Mouse (Mus musculus) small intestine, adult 2 months (tissue): ENCODE data around the gene Esyt3. TPM values are rescaled to one million over a fixed set of nuclear protein-coding genes. Genes with fewer than 3 reads are reported as not detected.

ENCODE experiments used
- H3K27ac ChIP-seq: fragments of 200-500 bp; 2 replicates; pipeline ENCODE4 v1.5.1; 2012; ENCODE audit warnings: low read depth, low read length, control low read depth, inconsistent platforms; ENCODE audit not compliant: insufficient read depth
- H3K27me3 ChIP-seq: fragments of 200-500 bp; 2 replicates; pipeline ENCODE4 v1.6.1; 2012; ENCODE audit warnings: mild to moderate bottlenecking, moderate library complexity, low read length, inconsistent platforms; ENCODE audit not compliant: control insufficient read depth, insufficient read depth
- H3K36me3 ChIP-seq: fragments of 200-500 bp; 2 replicates; pipeline ENCODE4 v1.6.1; 2012; ENCODE audit warnings: mild to moderate bottlenecking, low read length, control low read depth, inconsistent platforms; ENCODE audit not compliant: control insufficient read depth, insufficient read depth
- H3K4me1 ChIP-seq: fragments of 200-500 bp; 2 replicates; pipeline ENCODE4 v1.6.1; 2012; ENCODE audit warnings: low read length, inconsistent platforms, mixed read lengths; ENCODE audit not compliant: control insufficient read depth, insufficient read depth, insufficient read length
- H3K4me3 ChIP-seq: fragments of 200-500 bp; 2 replicates; pipeline ENCODE4 v1.5.1; 2012; ENCODE audit warnings: low read depth, mild to moderate bottlenecking, control low read depth, inconsistent platforms, low read length, moderate library complexity
- CTCF ChIP-seq: fragments of 200-500 bp; IDR thresholded peaks from 2 replicates; pipeline ENCODE4 v1.5.1; 2012; ENCODE audit warnings: low read depth, mild to moderate bottlenecking, control low read depth, inconsistent platforms, low read length, moderate library complexity, mixed read lengths; ENCODE audit not compliant: insufficient replicate concordance, insufficient read length; ENCODE audit errors: extremely low read depth
- POLR2A ChIP-seq: fragments of 200-500 bp; IDR thresholded peaks from 2 replicates; pipeline ENCODE4 v1.6.1; 2012; ENCODE audit warnings: low read depth, mild to moderate bottlenecking, control low read depth, inconsistent platforms, low read length, moderate library complexity
- WGBS: fragments of 180-500 bp; shearing (Covaris S2); methylation state at CpG from one replicate; pipeline ENCODE4 v1.1.7; 2018; 5-methylcytosine and 5-hydroxymethylcytosine counted together
- polyA plus RNA-seq: library from polyadenylated mRNA; depleted of rRNA; stranded (reverse); fragments of >200 nt; gene quantifications from 2 replicates; pipeline ENCODE4 v1.2.3, GENCODE M21; 2012

The Esyt3 gene
- polyA plus RNA-seq, 1 experiment: 0.23 TPM

GRCm38 (mm10) chr9:99376591-99377418 lies 18.4 kb upstream of the Esyt3 start:
- WGBS: 7% methylated on average over 14 of the region's 14 CpGs
- TF ChIP-seq POLR2A (no peak), CTCF (peak; percentile 92; the same call in 1 of the 2 replicates)

GRCm38 (mm10) chr9:99368431-99368830 lies 10.1 kb upstream of the Esyt3 start:
- TF ChIP-seq POLR2A (no peak), CTCF (no peak)
- Histone ChIP-seq H3K4me3 (no peak overlapping the region), H3K27me3 (peaks cover 2% of the 10 kb centered on the region; the same call in 1 of the 2 replicates), H3K4me1 (no peaks in the 10 kb centered on the region), H3K36me3 (no peaks in the 10 kb centered on the region), H3K27ac (no peak overlapping the region)
- 80% methylated on average over 7 of the region's 7 CpGs for WGBS

More at GRCm38 (mm10) chr9:99376591-99377418, 18.4 kb upstream of the Esyt3 start:
- Histone ChIP-seq H3K4me3 (no peak overlapping the region), H3K4me1 (no peaks in the 10 kb centered on the region), H3K36me3 (no peaks in the 10 kb centered on the region), H3K27ac (no peak overlapping the region), H3K27me3 (peaks cover 2% of the 10 kb centered on the region; the same call in 1 of the 2 replicates)

GRCm38 (mm10) chr9:99365906-99366305 lies 7.5 kb upstream of the Esyt3 start:
- TF ChIP-seq CTCF: no peak
- no peak for TF ChIP-seq POLR2A
- Histone ChIP-seq H3K4me3 (no peak overlapping the region), H3K27me3 (no peaks in the 10 kb centered on the region; the same call in 1 of the 2 replicates), H3K27ac (no peak overlapping the region), H3K4me1 (no peaks in the 10 kb centered on the region), H3K36me3 (no peaks in the 10 kb centered on the region)
- 36% methylated on average over 3 of the region's 3 CpGs for WGBS

GRCm38 (mm10) chr9:99363076-99363475 lies 4.7 kb upstream of the Esyt3 start:
- 58% methylated on average over 8 of the region's 8 CpGs for WGBS

GRCm38 (mm10) chr9:99361946-99362345 lies 3.6 kb upstream of the Esyt3 start:
- no peak for TF ChIP-seq POLR2A
- TF ChIP-seq CTCF: no peak

More at GRCm38 (mm10) chr9:99363076-99363475, 4.7 kb upstream of the Esyt3 start:
- Histone ChIP-seq H3K27me3 (peaks cover 6% of the 10 kb centered on the region; the same call in 1 of the 2 replicates), H3K36me3 (no peaks in the 10 kb centered on the region), H3K4me1 (peaks cover 4% of the 10 kb centered on the region), H3K4me3 (no peak overlapping the region), H3K27ac (no peak overlapping the region)
- no peak for TF ChIP-seq CTCF
- no peak for TF ChIP-seq POLR2A

GRCm38 (mm10) chr9:99359012-99359411 lies 655 bp upstream of the Esyt3 start:
- WGBS: 83% methylated on average over 15 of the region's 15 CpGs
- Histone ChIP-seq H3K27ac (no peak overlapping the region), H3K4me3 (no peak overlapping the region), H3K4me1 (peaks cover 11% of the 10 kb centered on the region), H3K27me3 (peaks cover 21% of the 10 kb centered on the region), H3K36me3 (no peaks in the 10 kb centered on the region)
- TF ChIP-seq POLR2A: no peak
- TF ChIP-seq CTCF: no peak

More at GRCm38 (mm10) chr9:99361946-99362345, 3.6 kb upstream of the Esyt3 start:
- Histone ChIP-seq H3K36me3 (no peaks in the 10 kb centered on the region), H3K27ac (no peak overlapping the region), H3K4me3 (no peak overlapping the region), H3K27me3 (peaks cover 16% of the 10 kb centered on the region), H3K4me1 (peaks cover 11% of the 10 kb centered on the region)
- WGBS: 76% methylated on average over 9 of the region's 9 CpGs

GRCm38 (mm10) chr9:99357561-99357920 lies 816 bp downstream of the Esyt3 start:
- H3K4me1 ChIP-seq: peaks cover 11% of the 10 kb centered on the region
- TF ChIP-seq CTCF (no peak), POLR2A (no peak)
- H3K27me3 ChIP-seq: peaks cover 21% of the 10 kb centered on the region
- peak overlapping the region; percentile 52 for H3K4me3 ChIP-seq
- WGBS: 5% methylated on average over 19 of the region's 19 CpGs
- H3K36me3 ChIP-seq: no peaks in the 10 kb centered on the region
- H3K27ac ChIP-seq: no peak overlapping the region
